In genomic region chr2:166186244-166186948, GRCm38 (mm10) we compare ENCODE assay signal across 13 mouse cellular contexts. TPM values are rescaled to one million over a fixed set of nuclear protein-coding genes. Genes with fewer than 3 reads are reported as not detected.
DNase-seq lines count a peak whose midpoint lies in the region; ATAC-seq and TF ChIP-seq lines count a peak whose summit lies in the region.
"Had no signal": no experiment of that assay in that cellular context is flagged by ENCODE, and none has a peak within 500 bp of the region (broad histone marks: within the 10 kb centered on the region; RNA-seq: fewer than 3 reads in every experiment).

No protein-coding gene starts in this region.

- H3K4me3 ChIP-seq in heart, embryonic 11.5 days (ENCODE audit: low read depth, low read length), result no peak overlapping the region
- H3K4me3 ChIP-seq in intestine, postnatal 0 days (ENCODE audit: low read depth, low read length), result no peak overlapping the region
- H3K4me3 ChIP-seq in limb, embryonic 12.5 days (replicated peaks), result no peak overlapping the region
- H3K4me3 ChIP-seq: layer of hippocampus, adult 2 months; liver, embryonic 12.5 days; megakaryocyte, embryonic 14.5 days had no signal

- intact Hi-C loops in left cerebral cortex, postnatal 10 days (cut with DNase I), result no loop called here

- H3K9me3 ChIP-seq in heart, embryonic 11.5 days (replicated peaks; ENCODE audit: control insufficient read depth, low read length), result no peaks in the 10 kb centered on the region
- no peaks in the 10 kb centered on the region for H3K9me3 ChIP-seq in intestine, postnatal 0 days (ENCODE audit: control insufficient read depth)
- peaks cover 4% of the 10 kb centered on the region; the same call in 1 of the 2 replicates for H3K9me3 ChIP-seq in limb, embryonic 12.5 days
- H3K9me3 ChIP-seq: liver, embryonic 12.5 days had no signal

- WGBS in heart, embryonic 11.5 days (ENCODE audit: insufficient replicate concordance), result 71% methylated on average over 16 of the region's 16 CpGs
- 48% methylated on average over 16 of the region's 16 CpGs for WGBS in intestine, postnatal 0 days
- 76% methylated on average over 16 of the region's 16 CpGs for WGBS in limb, embryonic 12.5 days

- H3K4me1 ChIP-seq in heart, embryonic 11.5 days (ENCODE audit: control insufficient read depth, insufficient read depth, low read length), result peaks cover 16% of the 10 kb centered on the region
- peaks cover 9% of the 10 kb centered on the region; the same call in 1 of the 2 replicates for H3K4me1 ChIP-seq in intestine, postnatal 0 days (replicated peaks; ENCODE audit: control insufficient read depth, insufficient read depth, low read length)
- peaks cover 59% of the 10 kb centered on the region for H3K4me1 ChIP-seq in limb, embryonic 12.5 days (replicated peaks)
- H3K4me1 ChIP-seq: megakaryocyte, embryonic 14.5 days had no signal

- DNase-seq in heart, postnatal 4 days, result no peak
- no peak for DNase-seq in frontal cortex, postnatal 10 days (ENCODE audit: low spot score in 2 of 2)
- no peak for DNase-seq in testis, postnatal 10 days (ENCODE audit: low spot score)
- no peak for DNase-seq in left cerebral cortex, postnatal 10 days (ENCODE audit: extremely low spot score in 1 of 2, low spot score in 2 of 2)
- DNase-seq: adrenal gland, adult 8-10 months; cerebellum, adult 11-12 months had no signal

- H3K36me3 ChIP-seq in heart, embryonic 11.5 days (ENCODE audit: control insufficient read depth, insufficient read depth, low read length), result no peaks in the 10 kb centered on the region
- H3K36me3 ChIP-seq in intestine, postnatal 0 days (ENCODE audit: control insufficient read depth, insufficient read depth), result no peaks in the 10 kb centered on the region
- no peaks in the 10 kb centered on the region for H3K36me3 ChIP-seq in limb, embryonic 12.5 days
- H3K36me3 ChIP-seq: liver, embryonic 12.5 days had no signal

- ATAC-seq in heart, embryonic 11.5 days (replicated peaks; ENCODE audit: insufficient number of reproducible peaks, low FRiP score, low TSS enrichment), result no peak
- ATAC-seq in common myeloid progenitor, adult 5-6 weeks (replicated peaks; ENCODE audit: low read depth, poor library complexity, severe bottlenecking), result 0 out of 2 replicates have a peak, but pooled peaks have one; percentile 3
- ATAC-seq in intestine, postnatal 0 days, result peak; percentile 98
- ATAC-seq in limb, embryonic 12.5 days (ENCODE audit: insufficient number of reproducible peaks, insufficient read depth, low FRiP score, low TSS enrichment, low read depth), result peak; percentile 16; the same call in 1 of the 2 replicates
- ATAC-seq: liver, embryonic 12.5 days had no signal

- 0 out of 2 replicates have a peak overlapping the region, but pooled peaks have one; percentile 7 for H3K9ac ChIP-seq in heart, embryonic 11.5 days (ENCODE audit: low read depth, low read length)
- no peak overlapping the region for H3K9ac ChIP-seq in intestine, postnatal 0 days (ENCODE audit: low read depth, low read length)
- no peak overlapping the region for H3K9ac ChIP-seq in limb, embryonic 12.5 days (replicated peaks)
- H3K9ac ChIP-seq: liver, embryonic 12.5 days had no signal

- no peak for TF ChIP-seq CTCF in intestine, postnatal 0 days (IDR thresholded peaks at IDR 0.05; ENCODE audit: low read depth)

- H3K4me2 ChIP-seq in heart, embryonic 11.5 days, result no peak overlapping the region
- 0 out of 2 replicates have a peak overlapping the region, but pooled peaks have one; percentile 7 for H3K4me2 ChIP-seq in intestine, postnatal 0 days (replicated peaks; ENCODE audit: low read depth)
- no peak overlapping the region for H3K4me2 ChIP-seq in limb, embryonic 12.5 days
- H3K4me2 ChIP-seq: liver, embryonic 12.5 days had no signal

- no peaks in the 10 kb centered on the region for H3K27me3 ChIP-seq in heart, embryonic 11.5 days (ENCODE audit: control insufficient read depth, insufficient read depth, low read length)
- no peaks in the 10 kb centered on the region for H3K27me3 ChIP-seq in intestine, postnatal 0 days (replicated peaks; ENCODE audit: control insufficient read depth, insufficient read depth, low read length)
- no peaks in the 10 kb centered on the region for H3K27me3 ChIP-seq in limb, embryonic 12.5 days
- H3K27me3 ChIP-seq: liver, embryonic 12.5 days had no signal

- 0 out of 2 replicates have a peak overlapping the region, but pooled peaks have one; percentile 41 for H3K27ac ChIP-seq in heart, embryonic 11.5 days (ENCODE audit: low read depth, low read length)
- H3K27ac ChIP-seq in intestine, postnatal 0 days (ENCODE audit: low read depth, low read length), result peak overlapping the region; percentile 87
- peak overlapping the region; percentile 70 for H3K27ac ChIP-seq in limb, embryonic 12.5 days
- H3K27ac ChIP-seq: layer of hippocampus, adult 2 months; liver, embryonic 12.5 days had no signal

RNA-seq across cellular contexts. Expression of gene Sulf2, which starts 30.9 kb away (rescaled TPM):
- 111 and 114 TPM in 2 replicates for polyA plus RNA-seq in heart, embryonic 11.5 days (2014; fragmentation: Nextera tagmentation; extraction: Ambion mirVana)
- total RNA-seq in heart, postnatal 4 days (2021), result 100 to 1,000 TPM; 124 to 129 TPM
- 0.41 and 1.1 TPM in 2 replicates for total RNA-seq in common myeloid progenitor, adult 5-6 weeks (2017)
- 66.0 and 66.4 TPM in 2 replicates for polyA plus RNA-seq in intestine, postnatal 0 days (2015; fragmentation: Nextera tagmentation; extraction: Ambion mirVana)
- polyA plus RNA-seq in limb, embryonic 12.5 days (2016; fragmentation: Nextera tagmentation; extraction: Ambion mirVana), result 176 and 187 TPM in 2 replicates
- 100 to 1,000 TPM; 148 to 169 TPM for total RNA-seq in left cerebral cortex, postnatal 10 days (2021)

Comparison
In these comparisons a context has a peak if more than half of its experiments do, and no peak if none do; other contexts are left out.
1. RNA of gene Sulf2, which starts 30.9 kb away (total RNA-seq): 148 to 169 TPM in left cerebral cortex, postnatal 10 days and 124 to 129 TPM in heart, postnatal 4 days; 0.41 to 1.1 TPM in common myeloid progenitor, adult 5-6 weeks; every median in the first group is over 10 times any median in the second.
2. Peak in every context shown above with its lines, with median percentiles within 50 percentile points of each other: H3K27ac ChIP-seq.